Mouse (Mus musculus) heart, postnatal 0 days (tissue): ENCODE data around the gene Sptlc3.

Experiments
- CTCF ChIP-seq: IDR thresholded peaks from 2 replicates; pipeline ENCODE4 v1.5.1; 2016; ENCODE audit warnings: antibody characterized with exemption, control low read depth, low read depth
- EP300 ChIP-seq: IDR thresholded peaks from 2 replicates; pipeline ENCODE4 v1.6.1; 2016; ENCODE audit warnings: antibody characterized with exemption, low read depth

DNA sequence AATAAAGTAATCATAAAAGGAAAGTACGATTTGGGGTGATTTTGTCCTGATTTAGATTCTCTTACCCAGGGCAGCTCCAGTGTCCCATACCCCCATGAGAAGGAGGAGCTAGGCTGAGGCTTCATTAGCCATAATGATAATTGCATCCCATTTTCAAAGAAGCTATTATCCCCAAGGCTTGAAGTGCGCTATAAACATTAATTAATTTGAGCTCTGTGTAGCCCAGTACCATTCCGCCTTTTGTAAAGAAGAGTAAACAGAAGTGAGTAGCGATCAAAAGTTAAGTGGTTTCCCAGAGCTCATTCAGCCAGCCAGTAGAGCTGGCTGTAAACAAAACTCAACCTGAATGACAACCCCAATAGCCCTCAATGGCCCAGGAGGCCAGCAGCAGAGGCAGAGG, 163.0 kb downstream of the Sptlc3 start:
- TF ChIP-seq CTCF (no peak), EP300 (no peak)
